Mouse (Mus musculus): ENCODE data around the gene Cabp4.
A peak's percentile ranks its signal among the peaks of the same experiment; 100 is the strongest.

DNA sequence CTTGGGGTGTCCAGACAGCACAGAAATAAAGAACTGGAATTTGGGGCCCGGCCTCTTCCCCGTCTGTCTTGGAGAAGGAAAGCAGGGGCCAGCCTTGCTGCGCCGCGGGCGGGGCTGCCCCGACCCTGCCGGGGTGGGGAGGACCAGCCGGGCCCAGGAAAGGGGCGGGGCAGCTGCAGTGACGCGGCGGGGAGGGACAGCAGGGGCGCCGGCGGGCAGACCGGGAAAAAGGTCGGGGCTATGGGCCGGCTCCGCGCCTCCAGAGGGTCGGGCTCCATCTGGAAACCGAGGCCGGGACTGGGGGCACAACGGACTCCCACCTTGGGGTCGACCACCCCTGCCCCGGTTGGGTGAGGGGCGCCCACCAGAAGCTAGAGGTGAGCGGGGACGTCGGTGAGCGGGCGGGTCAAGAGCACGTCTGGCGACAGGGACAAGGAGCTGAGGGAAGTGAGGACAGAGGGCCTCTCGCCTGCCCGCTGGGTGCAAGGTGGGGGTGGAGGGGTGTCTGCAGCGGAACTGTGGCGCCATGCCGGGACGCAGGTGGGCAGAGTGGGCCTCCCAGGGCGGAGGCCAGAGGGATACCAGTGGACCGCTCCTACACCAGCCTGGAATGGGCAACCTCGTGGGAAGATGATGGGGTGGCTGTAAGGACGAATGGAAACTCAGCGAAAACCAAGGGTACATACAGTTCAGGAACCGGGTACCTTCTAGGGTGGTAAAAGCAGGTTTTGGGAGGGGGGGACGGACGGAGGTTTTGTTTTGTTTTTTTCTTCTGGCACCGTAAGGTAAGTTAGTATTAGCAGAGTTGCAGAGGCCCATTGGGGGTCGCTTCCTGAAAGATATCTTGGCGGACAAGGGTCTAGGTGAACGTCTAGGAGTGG, 43.8 kb downstream of the Cabp4 start, which contains the start of gene Pitpnm1:
- TF ChIP-seq POLR2A (IDR thresholded peaks at IDR 0.05; ENCODE audit: low read depth, low read length) (peak; percentile 57; the same call in 1 of the 2 replicates), JUND (conservative IDR thresholded peaks at IDR 0.05; ENCODE audit: low read depth, low read length) (no peak), CTCF (conservative IDR thresholded peaks at IDR 0.05 in 1 of 2, IDR thresholded peaks at IDR 0.05 in 1 of 2; ENCODE audit: low read depth in 2 of 2, low read length in 2 of 2) (no peak), MXI1 (IDR thresholded peaks at IDR 0.05; ENCODE audit: low read depth, low read length) (peak; percentile 43)

All from CH12.LX (cell line).